Mouse (Mus musculus) midbrain, postnatal 0 days (tissue): Measurements from ENCODE around the gene Fscn2. TPM values are rescaled to one million over a fixed set of nuclear protein-coding genes. Genes with fewer than 3 reads are reported as not detected.

Experiments
- ATAC-seq: fragments of 200-750 bp; cut with Nextera tagmentation; 2 replicates; pipeline ENCODE4 v1.8.0; 2017; ENCODE audit warnings: moderate number of reproducible peaks, mild to moderate bottlenecking, moderate TSS enrichment, moderate library complexity; ENCODE audit not compliant: low FRiP score
- DNase-seq: peaks from one replicate; pipeline ENCODE4 v3.0.0-alpha.2; 2015; ENCODE audit warnings: low spot score
- H3K27ac ChIP-seq: fragments of 300-500 bp; sonication (generic); 2 replicates; pipeline ENCODE4 v1.5.1; 2014; ENCODE audit warnings: low read depth, mild to moderate bottlenecking, low read length, mixed read lengths
- H3K27me3 ChIP-seq: fragments of 300-500 bp; sonication (generic); 2 replicates; pipeline ENCODE4 v1.6.1; 2014; ENCODE audit warnings: low read length, control low read depth, mixed read lengths; ENCODE audit not compliant: insufficient read depth
- H3K36me3 ChIP-seq: fragments of 300-500 bp; sonication (generic); 2 replicates; pipeline ENCODE4 v1.6.1; 2014; ENCODE audit warnings: low read length, control low read depth, mixed read lengths; ENCODE audit not compliant: insufficient read depth
- H3K4me1 ChIP-seq: fragments of 300-500 bp; sonication (generic); 2 replicates; pipeline ENCODE4 v1.6.1; 2014; ENCODE audit warnings: mild to moderate bottlenecking, control low read depth, antibody characterized with exemption, low read length, mixed read lengths; ENCODE audit not compliant: insufficient read depth
- H3K4me2 ChIP-seq: fragments of 300-500 bp; sonication (generic); 2 replicates; pipeline ENCODE4 v1.6.1; 2014; ENCODE audit warnings: low read depth, mild to moderate bottlenecking, low read length, mixed read lengths; ENCODE audit not compliant: poor library complexity, severe bottlenecking
- H3K4me3 ChIP-seq: fragments of 300-500 bp; sonication (generic); 2 replicates; pipeline ENCODE4 v1.5.1; 2014; ENCODE audit warnings: low read depth, mild to moderate bottlenecking, low read length, moderate library complexity
- H3K9ac ChIP-seq: fragments of 300-500 bp; sonication (generic); replicated peaks from 2 replicates; pipeline ENCODE4 v1.6.1; 2014; ENCODE audit warnings: mild to moderate bottlenecking, low read length, moderate library complexity, mixed read lengths; ENCODE audit not compliant: poor library complexity, severe bottlenecking
- H3K9me3 ChIP-seq: fragments of 300-500 bp; sonication (generic); 2 replicates; pipeline ENCODE4 v1.6.1; 2016; ENCODE audit warnings: low read length, control low read depth
- CTCF ChIP-seq: IDR thresholded peaks from 2 replicates; pipeline ENCODE4 v1.5.1; 2016; ENCODE audit warnings: antibody characterized with exemption, mild to moderate bottlenecking
- WGBS: fragments of 180-500 bp; shearing (Covaris S2); extraction: QIAGEN DNeasy Blood & Tissue Kit; methylation state at CpG from one replicate; pipeline ENCODE4 v1.1.7; 2014; 5-methylcytosine and 5-hydroxymethylcytosine counted together
- polyA plus RNA-seq: library from polyadenylated mRNA; unstranded; fragments of >200 nt; fragmentation: Nextera tagmentation; extraction: Ambion mirVana; gene quantifications from 2 replicates; pipeline ENCODE4 v1.2.1, GENCODE M21; 2015
- total RNA-seq: library from RNA; depleted of rRNA; stranded (reverse); fragments of >200 nt; gene quantifications from 2 replicates; pipeline ENCODE4 v1.2.3, GENCODE M21; 2014

The Fscn2 gene
- total and polyA plus RNA-seq, 2 experiments from 2014 or later, result 0.71 to 1.5 TPM

DNA sequence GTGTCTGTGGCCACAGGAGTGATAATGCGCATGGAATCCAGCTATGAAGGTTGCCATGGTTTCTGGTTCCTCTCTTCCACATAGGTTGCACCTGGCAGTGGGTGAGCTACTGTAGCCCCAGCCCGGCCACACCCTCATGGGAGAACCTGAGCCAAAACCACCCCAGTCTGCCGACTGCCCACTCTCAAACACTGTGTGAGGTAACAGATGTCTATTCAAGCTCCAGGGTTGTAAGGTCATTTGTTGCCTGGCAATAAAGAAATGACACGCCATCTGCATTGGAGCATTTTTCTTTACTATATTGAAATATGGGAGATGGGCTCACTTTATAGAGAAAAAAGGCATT is 45.9 kb upstream of the Fscn2 start:
- Histone ChIP-seq H3K4me1 (peaks cover 20% of the 10 kb centered on the region), H3K36me3 (no peaks in the 10 kb centered on the region), H3K9me3 (no peaks in the 10 kb centered on the region), H3K9ac (peak overlapping the region; percentile 44), H3K4me2 (peak overlapping the region; percentile 80), H3K4me3 (peak overlapping the region; percentile 34; the same call in 1 of the 2 replicates), H3K27me3 (no peaks in the 10 kb centered on the region; the same call in 1 of the 2 replicates), H3K27ac (peak overlapping the region; percentile 95)
- peak; percentile 61 for DNase-seq
- ATAC-seq, result peak; percentile 18; the same call in 1 of the 2 replicates
- TF ChIP-seq CTCF, result no peak
- WGBS, result 11% methylated on average over 4 of the region's 4 CpGs

DNA sequence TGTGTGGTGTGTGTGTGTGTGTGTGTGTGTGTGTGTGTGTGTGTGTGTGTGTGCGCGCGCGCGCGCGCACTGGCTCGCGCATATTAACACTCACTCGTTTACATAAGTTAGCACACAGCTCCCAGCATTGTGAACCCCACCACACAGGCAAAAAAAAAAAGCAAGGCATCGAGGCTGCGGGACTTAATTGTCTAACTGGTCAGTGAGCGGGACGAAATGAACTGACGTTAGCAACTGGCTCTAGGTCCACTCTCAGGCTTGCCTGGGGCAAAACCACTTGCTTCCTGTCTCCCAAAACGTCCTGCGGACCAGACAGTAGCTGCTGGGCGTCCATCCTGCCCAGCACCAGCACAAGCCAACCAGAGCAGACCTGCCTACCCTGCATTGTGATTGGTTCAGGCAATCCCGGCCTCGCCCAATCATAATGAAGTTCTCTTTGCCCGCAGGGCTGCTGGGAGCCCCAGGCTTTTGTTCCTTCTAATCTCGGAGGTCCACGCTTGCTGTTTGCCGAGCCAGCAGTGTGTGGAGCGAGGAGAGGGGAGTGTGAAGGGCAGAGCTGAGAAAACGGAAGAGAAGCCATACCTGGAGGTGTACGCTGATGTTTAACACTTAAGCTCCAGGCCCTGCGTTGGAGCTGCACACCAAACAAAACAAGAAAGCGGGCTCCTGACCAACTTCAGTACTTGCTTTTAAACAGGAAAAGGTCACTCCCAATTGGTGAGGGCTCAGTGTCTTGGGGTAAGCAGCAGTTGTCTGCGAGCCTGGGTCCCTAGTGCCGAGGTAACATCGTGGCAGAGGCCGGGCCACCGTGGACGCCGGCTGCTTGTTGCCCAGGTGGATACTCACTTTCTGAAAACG is 45.3 kb upstream of the Fscn2 start:
- peak overlapping the region; percentile 95 for H3K27ac ChIP-seq
- H3K9ac ChIP-seq, result peak overlapping the region; percentile 44
- peaks cover 17% of the 10 kb centered on the region for H3K4me1 ChIP-seq
- 1% methylated on average over 35 of the region's 37 CpGs for WGBS
- no peak; the same call in 1 of the 2 replicates for TF ChIP-seq CTCF
- H3K9me3 ChIP-seq, result no peaks in the 10 kb centered on the region
- ATAC-seq (peak; percentile 96), DNase-seq (peak; percentile 98)
- H3K4me2 ChIP-seq, result peak overlapping the region; percentile 80
- no peaks in the 10 kb centered on the region for H3K36me3 ChIP-seq
- H3K4me3 ChIP-seq, result peak overlapping the region; percentile 34
- no peaks in the 10 kb centered on the region; the same call in 1 of the 2 replicates for H3K27me3 ChIP-seq

DNA sequence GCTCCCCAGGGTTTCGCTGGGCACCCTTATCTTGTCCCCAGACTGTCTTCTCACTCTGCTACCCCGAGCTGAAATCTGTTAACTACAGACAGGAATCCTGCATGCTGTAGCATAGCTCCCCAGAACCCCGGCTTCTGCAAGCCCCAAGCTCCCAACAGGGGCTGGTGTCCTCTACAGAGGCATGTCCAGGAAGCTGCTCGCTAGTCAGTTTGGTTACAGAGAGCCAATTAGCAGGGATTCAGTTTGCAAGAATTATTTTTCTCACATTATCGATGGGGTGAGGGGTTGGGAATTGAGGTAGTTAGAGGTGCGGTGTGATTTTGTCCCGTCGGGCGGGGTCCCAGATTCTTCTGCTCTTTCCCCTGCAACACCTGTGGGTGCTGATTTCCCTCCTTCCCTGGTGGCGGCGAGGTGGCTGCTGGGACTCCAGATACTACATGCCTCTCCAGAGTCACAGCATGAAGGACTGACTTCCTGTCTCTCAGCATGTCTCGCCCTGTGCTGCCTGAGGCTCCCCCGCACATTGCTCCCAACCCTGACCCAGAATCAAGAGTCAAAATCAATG is 44.6 kb upstream of the Fscn2 start:
- Histone ChIP-seq H3K36me3 (no peaks in the 10 kb centered on the region), H3K27ac (peak overlapping the region; percentile 95), H3K9ac (peak overlapping the region; percentile 44), H3K4me1 (peaks cover 11% of the 10 kb centered on the region), H3K4me2 (peak overlapping the region; percentile 80), H3K27me3 (no peaks in the 10 kb centered on the region; the same call in 1 of the 2 replicates), H3K9me3 (no peaks in the 10 kb centered on the region), H3K4me3 (peak overlapping the region; percentile 34)
- 19% methylated on average over 13 of the region's 13 CpGs for WGBS
- no peak for TF ChIP-seq CTCF
- DNase-seq, result no peak
- 0 out of 2 replicates have a peak, but pooled peaks have one; percentile 11 for ATAC-seq

DNA sequence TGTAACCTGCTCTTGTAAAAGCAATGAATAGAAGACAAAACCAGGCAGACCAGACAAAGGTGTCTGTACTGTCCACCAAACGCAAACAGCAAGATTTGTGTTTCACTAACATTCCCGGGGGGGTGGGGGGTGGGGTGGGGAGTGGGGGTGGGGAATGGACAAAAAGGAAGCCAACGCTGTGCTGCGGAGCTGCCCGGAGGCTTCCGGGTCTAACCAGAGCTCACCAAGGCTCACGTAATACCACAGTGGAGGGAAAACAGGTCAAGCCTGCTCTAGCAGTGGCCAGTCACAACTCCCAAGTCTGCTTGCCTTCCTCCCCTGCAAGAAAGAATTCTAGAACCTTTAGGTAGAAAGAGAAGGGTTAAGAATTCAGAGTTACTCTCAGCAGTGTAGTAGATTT is 43.9 kb upstream of the Fscn2 start:
- WGBS, result 69% methylated on average over 7 of the region's 7 CpGs
- DNase-seq (no peak), ATAC-seq (no peak)
- Histone ChIP-seq H3K4me1 (peaks cover 11% of the 10 kb centered on the region; the same call in 1 of the 2 replicates), H3K27ac (peak overlapping the region; percentile 95; the same call in 1 of the 2 replicates), H3K36me3 (no peaks in the 10 kb centered on the region), H3K4me2 (peak overlapping the region; percentile 80; the same call in 1 of the 2 replicates), H3K9ac (no peak overlapping the region), H3K27me3 (no peaks in the 10 kb centered on the region; the same call in 1 of the 2 replicates), H3K4me3 (no peak overlapping the region), H3K9me3 (no peaks in the 10 kb centered on the region)
- no peak for TF ChIP-seq CTCF

DNA sequence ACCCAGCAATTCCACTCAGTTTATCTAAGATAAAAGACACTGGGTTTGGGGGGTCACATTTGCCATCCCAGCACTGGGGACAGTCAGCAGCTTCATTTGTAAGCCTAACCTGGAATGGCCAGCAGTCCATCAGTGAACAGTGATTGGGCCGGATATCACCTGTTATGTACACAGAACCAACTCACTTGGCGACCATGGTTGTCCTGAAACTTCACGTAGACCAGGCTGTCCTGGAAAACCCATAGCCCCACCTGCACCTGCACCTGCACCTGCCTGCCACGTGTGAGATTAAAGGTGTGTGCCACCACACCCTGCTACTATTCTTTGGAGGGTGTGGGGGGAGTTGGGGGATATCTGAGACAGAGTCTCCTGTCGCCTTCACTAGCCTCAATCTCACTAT is 42.0 kb upstream of the Fscn2 start:
- Histone ChIP-seq H3K36me3 (no peaks in the 10 kb centered on the region), H3K9ac (no peak overlapping the region), H3K4me3 (no peak overlapping the region), H3K27me3 (no peaks in the 10 kb centered on the region), H3K9me3 (no peaks in the 10 kb centered on the region), H3K27ac (no peak overlapping the region), H3K4me2 (no peak overlapping the region), H3K4me1 (peaks cover 11% of the 10 kb centered on the region; the same call in 1 of the 2 replicates)
- ATAC-seq, result no peak
- 85% methylated on average over 5 of the region's 5 CpGs for WGBS
- DNase-seq, result no peak
- TF ChIP-seq CTCF, result no peak

DNA sequence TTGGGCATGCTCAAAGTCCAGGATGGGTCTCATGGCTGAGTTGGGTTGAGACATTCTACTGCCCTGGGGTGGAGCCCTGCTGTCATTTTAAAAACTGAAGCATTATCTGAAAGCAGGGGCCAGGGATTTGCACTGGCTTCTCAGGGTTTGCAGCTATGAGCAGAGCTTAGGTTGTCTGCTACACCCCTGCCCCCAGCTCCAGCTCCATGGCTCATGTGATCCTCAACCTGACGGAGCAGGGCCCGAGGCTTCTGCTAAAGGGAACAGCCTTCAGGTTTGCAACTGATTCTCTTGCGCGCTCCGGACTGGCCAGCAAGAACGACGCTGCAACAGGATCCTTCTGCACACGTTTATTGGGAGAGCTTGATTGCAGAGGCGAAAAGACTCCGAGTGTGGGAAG is 41.2 kb upstream of the Fscn2 start:
- no peaks in the 10 kb centered on the region for H3K9me3 ChIP-seq
- WGBS, result 96% methylated on average over 10 of the region's 10 CpGs
- no peak overlapping the region for H3K9ac ChIP-seq
- TF ChIP-seq CTCF, result no peak
- no peak overlapping the region for H3K27ac ChIP-seq
- H3K27me3 ChIP-seq, result no peaks in the 10 kb centered on the region
- DNase-seq (no peak), ATAC-seq (no peak)
- H3K36me3 ChIP-seq, result no peaks in the 10 kb centered on the region
- no peak overlapping the region for H3K4me2 ChIP-seq
- H3K4me1 ChIP-seq, result peaks cover 5% of the 10 kb centered on the region; the same call in 1 of the 2 replicates
- H3K4me3 ChIP-seq, result no peak overlapping the region
